Mouse (Mus musculus): Measurements from ENCODE around the gene Ghrh. TPM values are rescaled to one million over a fixed set of nuclear protein-coding genes. Genes with fewer than 3 reads are reported as not detected.

Ghrh gene
- total RNA-seq, 4 experiments from 2014 or later, result not detected

- DNase-seq (ENCODE audit: low spot score in 2 of 2), result peak in 1 of 2 experiments; percentile 57
Measured at GRCm38 (mm10) chr2:157349121-157349778, 1.9 kb upstream of the Ghrh start.

GRCm38 (mm10) chr2:157343337-157343736 lies 4.0 kb downstream of the Ghrh start:
- DNase-seq (ENCODE audit: low spot score in 2 of 2), result no peak

DNA sequence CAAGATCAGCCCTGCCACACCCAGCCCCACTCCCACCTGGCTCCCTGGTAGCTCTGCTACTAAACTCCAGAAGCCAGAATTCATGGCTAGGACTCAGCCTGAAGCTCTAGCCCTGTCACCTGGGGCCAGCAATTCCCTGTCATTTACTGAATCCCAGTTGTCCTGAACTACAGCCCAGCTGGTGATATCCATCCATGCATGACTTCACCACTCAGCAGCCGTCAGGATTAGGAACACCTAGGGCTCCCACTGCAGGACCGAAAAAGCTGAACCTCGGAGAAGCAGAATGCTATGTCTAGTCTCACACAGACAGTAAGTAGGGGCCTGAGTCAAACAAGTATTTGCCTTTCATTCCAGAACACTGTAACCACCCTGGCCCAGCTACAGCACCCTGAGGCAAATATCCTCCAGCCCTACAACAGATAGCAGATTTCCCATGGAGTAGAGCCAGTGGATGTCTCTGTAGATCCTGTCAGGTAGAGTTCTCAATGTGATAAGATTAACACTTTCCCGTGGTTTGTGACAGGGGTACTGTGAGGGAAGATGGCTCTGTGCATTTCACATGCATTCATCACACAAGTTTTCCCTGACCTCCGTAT lies 4.9 kb downstream of the Ghrh start:
- no peak for DNase-seq (ENCODE audit: low spot score in 2 of 2)

DNA sequence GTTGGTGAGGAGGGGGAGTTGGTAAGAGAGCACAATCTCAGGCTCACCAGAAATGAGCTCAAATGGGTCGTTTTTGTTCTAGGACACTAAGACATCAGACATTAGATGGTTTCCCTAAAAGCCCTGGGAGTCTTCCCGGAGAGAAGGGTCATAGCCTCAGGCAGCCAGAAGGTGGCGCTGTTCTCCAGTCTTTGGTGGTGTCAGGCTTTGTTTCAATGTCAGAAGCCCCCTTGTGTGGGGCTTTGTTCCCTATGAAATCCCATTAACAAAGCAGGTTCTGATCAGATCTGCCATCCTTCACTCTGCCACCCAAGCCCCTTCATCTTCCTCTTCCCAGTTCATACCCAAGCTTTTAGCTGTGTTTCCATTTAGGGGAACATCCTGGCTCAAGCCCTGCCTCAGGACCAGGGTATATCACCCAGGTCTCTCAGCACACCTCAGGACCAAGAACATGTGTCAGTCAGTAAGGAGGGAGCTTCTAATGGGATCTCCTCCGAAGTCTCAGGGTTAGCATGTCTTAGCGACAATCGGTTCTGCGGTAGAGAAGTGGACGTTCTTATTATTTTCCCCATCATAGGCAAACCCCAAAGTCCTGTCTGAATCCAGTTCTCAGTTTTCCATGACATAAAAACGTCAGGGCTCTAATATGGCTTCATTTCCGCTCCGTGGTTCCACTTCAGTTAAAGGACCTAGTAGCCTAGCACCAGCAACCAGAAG lies 5.6 kb downstream of the Ghrh start:
- peak; percentile 68 to 82 for DNase-seq (ENCODE audit: low spot score in 2 of 2)

- peak; percentile 73 to 88 for DNase-seq (ENCODE audit: low spot score in 2 of 2)
Measured at GRCm38 (mm10) chr2:157340221-157340741, 7.0 kb downstream of the Ghrh start.

- DNase-seq (ENCODE audit: low spot score in 2 of 2), result no peak
Measured at GRCm38 (mm10) chr2:157339532-157339931, 7.8 kb downstream of the Ghrh start.

DNA sequence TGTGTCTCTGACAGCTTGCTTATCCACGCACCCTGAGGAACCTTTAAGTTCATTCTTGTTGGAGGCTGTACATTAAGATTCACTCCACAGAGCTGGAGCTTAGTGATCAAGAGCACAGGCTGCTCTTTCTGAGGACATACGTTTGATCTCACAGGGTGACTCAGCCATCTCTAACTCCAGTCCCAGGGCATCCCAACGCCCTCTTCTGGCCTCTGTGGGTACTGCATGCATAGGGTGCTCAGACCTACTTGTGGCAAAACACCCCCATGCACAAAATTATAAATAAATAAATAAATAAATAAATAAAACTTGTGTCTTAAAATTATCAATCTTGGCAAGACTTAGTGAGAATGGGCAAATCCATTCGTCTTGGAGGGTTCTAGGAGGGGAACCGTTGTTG lies 8.6 kb downstream of the Ghrh start:
- DNase-seq (ENCODE audit: low spot score in 2 of 2), result peak; percentile 55 to 73

- DNase-seq (ENCODE audit: low spot score in 2 of 2), result no peak
Measured at GRCm38 (mm10) chr2:157332059-157332458, 15.2 kb downstream of the Ghrh start.

DNA sequence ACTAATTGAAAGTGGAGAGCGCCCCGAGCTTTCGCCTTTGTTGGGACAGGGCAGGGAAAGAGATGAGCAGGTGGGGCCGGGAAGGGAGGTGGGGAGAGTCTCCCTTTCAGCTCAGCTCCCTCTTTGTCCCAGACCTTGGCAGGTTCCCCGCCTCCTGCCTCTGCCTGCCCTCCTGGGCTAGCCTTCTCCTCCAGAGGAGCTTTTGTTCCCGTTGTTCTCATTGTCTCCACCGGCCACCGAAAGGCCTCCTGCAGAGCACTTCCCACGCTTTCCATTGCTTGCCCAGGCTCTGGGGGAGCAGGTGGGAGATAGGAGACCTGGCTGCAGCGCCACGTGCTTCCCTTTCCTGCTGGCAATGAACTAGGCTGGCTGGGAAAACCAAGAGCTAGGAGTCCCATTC lies 18.7 kb downstream of the Ghrh start:
- no peak for DNase-seq (ENCODE audit: low spot score in 2 of 2)

DNA sequence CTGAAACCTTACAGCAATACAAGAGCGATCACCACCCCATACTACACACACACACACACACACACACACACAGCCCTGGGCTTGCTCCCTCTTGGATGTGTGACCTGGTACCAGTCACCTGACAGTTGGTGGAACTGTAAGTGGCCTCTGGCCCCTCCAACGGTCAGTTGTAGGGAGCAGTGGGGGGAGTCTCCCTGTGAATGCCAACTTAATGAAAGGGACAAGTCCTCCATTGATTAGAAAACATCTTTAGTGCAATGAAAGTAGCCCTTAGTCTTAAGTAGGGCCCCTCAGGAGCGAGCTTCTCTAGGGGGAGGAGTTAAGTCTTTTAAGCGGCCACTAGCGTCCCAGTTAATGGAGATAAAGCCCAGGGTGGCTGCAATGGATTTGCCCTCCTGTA lies 19.2 kb downstream of the Ghrh start:
- no peak for DNase-seq (ENCODE audit: low spot score in 2 of 2)

GRCm38 (mm10) chr2:157325238-157325637 lies 22.1 kb downstream of the Ghrh start:
- no peak for DNase-seq (ENCODE audit: low spot score in 2 of 2)

- no peak for DNase-seq (ENCODE audit: low spot score in 2 of 2)
Measured at GRCm38 (mm10) chr2:157322029-157322766, 25.1 kb downstream of the Ghrh start.

GRCm38 (mm10) chr2:157320886-157321285 lies 26.4 kb downstream of the Ghrh start:
- DNase-seq (ENCODE audit: low spot score in 2 of 2), result no peak

GRCm38 (mm10) chr2:157320135-157320534 lies 27.2 kb downstream of the Ghrh start:
- DNase-seq (ENCODE audit: low spot score in 2 of 2), result no peak

DNA sequence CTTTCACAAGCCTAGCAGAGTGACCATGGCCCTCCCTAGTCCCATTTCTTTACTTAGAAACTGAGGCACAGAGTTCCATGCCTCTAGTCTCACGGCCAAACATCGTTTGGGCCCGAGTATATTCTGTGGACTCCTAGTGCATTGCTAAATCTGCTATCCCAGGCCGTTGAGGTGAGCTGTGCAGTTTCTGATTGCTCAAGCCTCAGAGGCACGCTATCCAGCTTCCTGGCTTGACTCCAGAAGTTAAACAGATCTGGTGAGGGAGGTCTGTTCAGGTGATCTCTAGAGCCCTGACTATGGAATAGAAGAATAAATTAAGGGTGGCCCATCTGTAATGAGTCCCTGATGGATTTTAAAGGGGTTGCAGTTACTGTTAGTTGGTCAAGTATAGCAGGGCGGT lies 30.1 kb downstream of the Ghrh start:
- DNase-seq (ENCODE audit: low spot score in 2 of 2), result no peak

GRCm38 (mm10) chr2:157316358-157316933 lies 30.9 kb downstream of the Ghrh start:
- DNase-seq (ENCODE audit: low spot score in 2 of 2), result no peak

DNA sequence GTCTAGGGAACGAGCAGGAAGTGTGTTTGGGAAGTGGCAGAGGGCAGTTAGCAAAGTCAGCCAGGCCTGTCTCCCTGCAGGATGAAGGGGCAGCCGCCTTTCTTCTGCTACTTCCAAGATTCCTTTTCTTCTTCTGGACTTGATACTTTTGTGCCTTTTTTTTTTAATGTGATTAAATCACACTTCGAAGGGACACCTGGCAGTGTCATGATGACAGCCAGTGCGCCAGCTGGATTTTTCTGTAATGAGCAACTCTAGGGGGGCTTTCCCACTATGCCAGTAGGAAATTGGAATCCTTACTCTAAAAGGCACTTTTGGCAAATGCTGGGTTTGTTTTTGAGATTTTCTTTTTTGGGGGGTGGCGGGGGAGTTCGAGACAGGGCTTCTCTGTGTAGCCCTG lies 31.8 kb downstream of the Ghrh start:
- no peak for DNase-seq (ENCODE audit: low spot score in 2 of 2)

- peak; percentile 31 to 43 for DNase-seq (ENCODE audit: low spot score in 2 of 2)
Measured at GRCm38 (mm10) chr2:157314310-157314709, 33.0 kb downstream of the Ghrh start.

DNA sequence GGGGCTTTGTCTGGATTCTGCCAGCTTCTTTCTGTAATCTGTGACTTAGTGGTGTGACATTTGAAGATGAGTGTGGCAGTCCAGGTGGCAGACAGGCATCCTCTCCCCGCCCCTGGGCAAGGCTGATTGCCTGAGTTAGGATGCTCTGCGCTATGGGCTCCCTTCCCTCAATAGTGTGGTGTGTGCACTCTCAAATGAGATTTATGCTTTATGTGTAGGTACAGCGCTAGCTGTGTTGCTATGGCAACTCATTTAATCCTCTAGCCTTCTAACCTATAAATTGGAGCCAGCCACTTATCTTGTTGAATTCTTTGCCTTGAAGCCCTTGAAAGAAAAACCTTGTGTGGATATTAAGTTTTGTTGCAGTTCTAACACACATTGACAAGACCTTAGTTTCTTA lies 33.6 kb downstream of the Ghrh start:
- no peak for DNase-seq (ENCODE audit: low spot score in 2 of 2)

GRCm38 (mm10) chr2:157310963-157311637 lies 36.2 kb downstream of the Ghrh start:
- no peak for DNase-seq (ENCODE audit: low spot score in 2 of 2)

- no peak for DNase-seq (ENCODE audit: low spot score in 2 of 2)
Measured at GRCm38 (mm10) chr2:157309611-157310010, 37.7 kb downstream of the Ghrh start.

Data from layer of hippocampus, adult 8-10 months (tissue).